Mouse (Mus musculus) lung, postnatal 4 days (tissue): ENCODE data around the gene Cplx3.
A peak's percentile ranks its signal among the peaks of the same experiment; 100 is the strongest.

Source experiments
- DNase-seq, 2 experiments: peaks; one replicate each; pipeline ENCODE4 v3.0.0; 2021

Cplx3 gene

DNA sequence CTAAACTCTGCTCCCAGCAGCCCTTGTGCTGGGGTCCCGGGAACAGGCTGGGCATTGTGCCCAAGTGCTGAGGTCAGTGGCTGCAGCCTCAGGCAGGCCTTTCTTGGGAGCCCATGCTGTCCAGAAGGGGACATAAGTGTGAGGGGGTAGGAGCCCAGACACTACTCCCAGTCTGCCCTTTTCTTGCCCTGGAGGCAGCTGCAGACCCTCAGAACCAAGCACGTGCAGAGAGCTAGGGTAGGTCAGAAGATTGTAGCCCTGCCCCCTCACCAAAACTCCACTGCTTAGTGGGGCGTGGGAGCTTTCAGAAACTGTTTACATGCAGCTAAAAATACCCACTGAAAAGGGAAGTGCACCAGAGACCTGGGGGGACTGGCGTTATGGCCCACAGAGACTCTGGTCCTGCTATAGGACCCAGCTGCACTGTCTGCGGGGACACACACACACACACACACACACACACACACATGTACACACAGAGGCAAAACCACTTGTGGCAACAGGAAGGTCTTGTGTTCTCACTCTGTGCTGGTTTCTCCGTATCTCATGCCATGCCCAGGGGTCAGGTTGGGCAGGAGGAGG lies 31.8 kb upstream of the Cplx3 start:
- DNase-seq, result peak; percentile 87 to 92

DNA sequence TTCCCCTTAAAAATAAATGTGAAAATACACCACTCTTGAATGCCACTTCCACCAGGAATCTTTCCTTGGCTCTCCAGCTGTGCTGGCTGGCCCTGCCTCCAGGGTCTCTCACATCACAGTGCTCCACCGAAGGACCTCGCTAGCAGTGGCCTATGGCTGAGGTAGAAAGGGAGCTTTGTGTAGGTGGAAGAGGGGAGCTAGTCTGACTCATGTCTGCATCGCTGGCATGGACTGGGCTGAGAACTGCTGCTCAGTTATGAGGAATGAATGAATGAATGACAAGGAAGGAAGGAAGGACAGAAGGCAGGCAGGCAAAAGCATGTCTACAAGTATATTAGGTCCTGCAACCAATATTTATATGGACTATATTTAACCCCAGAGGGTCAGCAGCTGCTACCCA lies 31.2 kb upstream of the Cplx3 start:
- DNase-seq, result no peak

DNA sequence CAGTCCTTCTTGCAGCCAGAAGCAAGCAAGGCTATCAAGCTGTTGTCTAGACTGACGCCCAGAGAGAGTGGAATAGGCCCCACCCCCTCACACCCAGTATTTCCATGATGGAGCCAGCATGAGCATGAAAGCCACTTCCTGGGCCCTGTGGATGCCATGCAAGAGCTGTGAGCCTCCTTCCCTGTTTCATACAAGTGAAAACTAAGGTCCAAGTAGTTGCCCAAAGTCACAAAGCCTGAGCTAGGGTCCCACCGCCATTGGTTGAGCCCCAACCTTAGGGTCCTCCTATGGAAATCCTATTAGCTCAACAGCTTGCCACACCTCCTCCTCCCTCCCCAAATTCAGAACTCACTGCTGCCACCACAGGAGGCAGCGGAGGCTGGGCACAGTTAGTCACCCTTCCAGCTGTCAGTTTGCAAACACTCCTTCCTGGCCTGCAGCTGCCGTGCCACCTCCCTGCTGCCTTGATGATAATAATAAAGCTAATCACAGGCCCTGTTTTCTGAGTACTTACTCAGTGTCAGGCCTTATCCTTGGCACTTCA lies 27.5 kb upstream of the Cplx3 start:
- no peak for DNase-seq

DNA sequence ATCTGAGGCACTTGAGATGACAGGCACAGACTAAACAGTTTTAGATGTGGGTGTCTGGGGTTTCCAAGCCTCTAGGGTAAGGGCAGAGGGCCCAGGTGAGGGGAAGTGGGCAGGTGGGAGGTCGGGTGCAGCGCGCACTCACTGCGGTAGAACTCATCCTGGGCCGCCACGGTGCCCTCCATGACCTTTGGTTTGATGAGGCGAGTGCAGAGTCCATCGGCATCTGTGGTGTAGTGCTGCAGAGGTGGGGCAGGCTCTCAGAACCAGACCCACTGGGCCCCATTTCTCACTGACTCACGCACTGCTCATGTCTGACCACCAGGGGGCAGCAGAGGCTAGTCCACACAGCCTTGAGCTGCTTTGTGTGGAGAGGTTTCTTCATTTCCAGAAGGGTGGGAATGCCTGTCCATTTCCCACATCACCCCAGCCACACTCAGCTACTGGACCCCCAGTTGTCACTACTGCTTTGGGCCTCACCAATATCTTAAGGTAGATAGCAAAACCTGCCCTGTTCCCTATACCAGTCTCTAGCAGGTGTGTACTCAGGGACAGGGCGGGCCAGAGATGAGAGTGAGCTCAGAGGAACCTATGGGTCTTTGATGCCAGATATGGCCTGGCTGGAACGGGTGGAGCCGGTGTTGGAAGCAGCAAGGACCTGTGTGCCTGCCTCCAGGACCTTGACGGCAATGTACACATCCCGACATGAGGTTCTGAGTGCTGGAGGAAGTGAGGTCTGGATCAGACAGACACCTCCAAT lies 23.2 kb upstream of the Cplx3 start:
- DNase-seq, result peak; percentile 80 to 90

DNA sequence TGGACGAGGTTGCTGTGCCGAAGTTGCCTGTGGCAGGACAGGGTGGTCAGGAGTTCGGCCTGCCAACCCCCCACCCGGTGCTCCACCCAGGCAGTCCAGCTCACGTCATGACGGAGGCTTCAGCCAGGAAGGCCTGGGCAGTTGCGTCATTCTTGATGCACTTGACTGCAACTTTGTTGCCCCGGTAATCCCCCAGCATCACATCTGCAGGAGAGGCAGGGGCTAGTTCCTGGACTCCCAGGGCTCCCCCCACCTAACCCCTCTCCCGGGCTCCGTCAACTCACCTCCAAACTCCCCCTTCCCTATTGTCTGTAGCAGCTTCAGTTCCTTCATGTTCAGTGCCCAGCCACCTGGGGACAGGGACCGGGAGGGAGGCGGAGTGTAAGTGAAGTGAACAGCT lies 22.6 kb upstream of the Cplx3 start:
- DNase-seq, result no peak

DNA sequence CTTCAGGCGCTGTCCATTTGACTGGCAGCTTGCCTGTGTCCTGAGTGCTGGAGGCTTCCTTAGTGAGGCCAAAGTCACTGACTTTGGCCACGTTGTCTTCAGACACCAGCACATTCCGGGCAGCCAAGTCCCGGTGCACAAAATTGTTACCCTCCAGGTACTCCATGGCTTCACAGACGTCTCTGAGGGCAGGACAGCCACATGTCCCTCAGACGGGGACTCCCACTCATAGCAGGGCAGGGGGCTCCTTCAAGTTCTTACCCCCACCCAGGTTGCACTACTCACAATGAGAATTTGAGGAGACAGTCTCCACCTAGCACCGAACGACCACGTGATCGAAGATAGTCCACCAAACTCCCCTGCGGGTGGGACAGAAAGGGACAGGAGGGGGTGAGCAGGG lies 21.8 kb upstream of the Cplx3 start:
- no peak for DNase-seq

DNA sequence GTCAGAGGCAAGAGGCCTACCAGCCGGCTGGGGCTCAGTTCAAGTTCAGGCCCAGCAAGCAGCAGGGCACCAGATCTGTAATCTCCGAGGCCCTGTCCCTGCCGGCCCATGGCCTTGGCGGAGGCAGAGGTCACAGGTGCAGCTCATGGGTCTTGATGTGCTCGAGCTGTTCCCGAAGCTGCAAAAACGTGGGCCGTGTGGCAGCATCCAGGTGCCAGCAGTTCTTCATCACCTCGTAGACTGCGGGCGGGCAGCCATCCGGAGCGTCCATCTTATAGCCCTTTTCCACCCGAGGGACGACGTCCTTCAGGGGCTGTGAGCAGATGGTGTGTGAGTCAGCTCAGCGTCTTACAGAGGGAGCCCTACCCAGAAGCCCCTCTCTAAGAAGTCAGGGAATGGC lies 21.1 kb upstream of the Cplx3 start:
- no peak for DNase-seq

DNA sequence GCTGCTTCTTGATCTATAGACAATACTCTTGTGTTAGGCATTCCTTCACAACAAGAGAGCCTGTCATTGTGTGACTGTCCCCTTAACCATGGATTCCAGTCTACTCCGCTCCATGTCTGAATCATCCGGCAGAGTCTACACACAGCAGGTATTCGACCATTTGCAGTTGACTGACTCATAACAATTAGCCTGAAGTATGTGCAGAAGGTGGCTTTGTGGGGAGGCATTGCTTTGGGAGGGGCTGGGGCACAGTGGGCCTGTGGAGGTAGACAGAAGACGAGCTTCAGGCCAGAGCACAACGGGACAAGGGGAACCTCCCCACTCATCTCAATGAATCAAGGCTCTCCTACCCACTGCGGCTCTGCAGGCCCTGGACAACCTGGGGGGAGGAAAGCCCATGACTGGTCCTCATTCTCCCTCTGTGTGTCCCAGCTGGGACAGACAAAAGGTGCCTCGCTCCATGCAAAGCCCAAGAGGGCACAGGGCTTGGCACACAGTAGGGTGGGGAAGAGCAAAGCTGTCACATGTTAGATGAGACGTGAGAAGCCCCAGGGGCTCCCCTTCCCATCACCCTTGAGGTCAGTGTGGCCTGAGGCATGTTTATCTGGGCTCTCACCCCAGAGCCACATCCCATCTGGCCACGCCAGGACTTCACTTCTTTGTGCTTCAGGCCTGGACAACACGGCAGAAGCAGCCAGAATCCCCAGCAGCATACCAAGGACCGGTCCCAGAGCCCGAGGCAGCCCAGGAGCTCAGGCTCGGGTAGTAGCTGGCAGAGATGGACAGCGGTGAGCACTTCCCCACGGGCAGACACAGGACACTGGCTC lies 19.8 kb upstream of the Cplx3 start:
- no peak for DNase-seq

DNA sequence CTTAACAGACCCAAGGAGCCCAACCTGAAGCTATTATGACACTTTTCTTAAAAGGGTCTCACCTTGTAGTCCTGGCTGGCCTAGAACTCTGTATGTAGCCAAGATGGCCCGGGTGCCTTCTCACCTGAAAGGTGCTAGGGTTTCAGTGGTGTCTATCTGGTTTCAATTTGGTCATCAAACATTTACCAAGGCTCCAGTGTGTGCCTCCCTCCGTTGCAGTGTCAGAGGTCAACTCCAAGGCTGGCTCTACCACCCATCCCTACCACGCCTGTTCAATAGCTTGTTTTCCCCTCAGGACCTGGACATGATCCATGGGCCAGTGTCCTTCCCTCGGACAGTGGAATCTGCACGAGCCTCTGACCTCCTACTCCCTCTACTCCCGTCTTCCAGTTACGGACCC lies 18.2 kb upstream of the Cplx3 start:
- DNase-seq, result no peak

DNA sequence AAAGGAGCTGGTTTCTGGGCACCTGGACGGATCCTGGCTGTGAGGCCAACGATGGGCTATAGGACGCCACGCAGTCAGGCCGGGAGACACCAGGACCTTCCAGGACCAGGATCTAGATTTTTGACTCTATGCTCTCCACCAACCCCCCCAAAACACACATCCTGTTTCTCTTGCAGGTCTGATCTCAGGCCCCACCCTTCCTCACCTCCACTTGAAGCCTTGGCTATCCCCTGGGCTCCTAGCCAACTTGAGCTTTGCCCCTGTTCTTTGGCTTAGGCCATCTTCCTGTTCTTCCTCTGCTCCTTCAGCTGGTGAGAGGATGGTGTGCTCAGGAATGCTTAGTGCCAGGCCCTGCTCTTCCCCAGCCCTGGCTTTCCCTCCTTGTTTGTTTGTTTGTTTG lies 14.6 kb upstream of the Cplx3 start, which contains the start of gene Lman1l:
Gene Lman1l, minus strand, starts transcription at position 101 of the 400 bp plus-strand sequence.
- no peak for DNase-seq

DNA sequence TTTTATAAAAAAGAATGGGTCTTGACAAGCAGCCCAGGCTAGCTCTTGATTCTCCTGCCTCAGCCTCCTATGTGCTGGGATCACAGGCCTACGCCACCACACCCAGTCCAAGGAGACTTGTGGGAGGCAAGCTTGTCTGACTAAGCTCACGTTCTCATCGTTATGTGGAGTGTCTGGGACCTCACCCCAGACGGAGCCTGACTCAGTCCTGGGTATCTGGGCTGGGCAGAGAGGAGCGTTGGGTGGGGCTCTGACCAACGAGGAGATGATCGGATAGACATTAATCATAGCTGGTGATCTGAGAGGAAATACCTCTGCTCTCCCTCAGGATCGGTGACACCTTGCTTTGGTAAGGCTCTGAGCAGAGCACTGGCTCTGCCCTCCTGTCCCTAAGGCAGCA lies 12.8 kb upstream of the Cplx3 start:
- no peak for DNase-seq

DNA sequence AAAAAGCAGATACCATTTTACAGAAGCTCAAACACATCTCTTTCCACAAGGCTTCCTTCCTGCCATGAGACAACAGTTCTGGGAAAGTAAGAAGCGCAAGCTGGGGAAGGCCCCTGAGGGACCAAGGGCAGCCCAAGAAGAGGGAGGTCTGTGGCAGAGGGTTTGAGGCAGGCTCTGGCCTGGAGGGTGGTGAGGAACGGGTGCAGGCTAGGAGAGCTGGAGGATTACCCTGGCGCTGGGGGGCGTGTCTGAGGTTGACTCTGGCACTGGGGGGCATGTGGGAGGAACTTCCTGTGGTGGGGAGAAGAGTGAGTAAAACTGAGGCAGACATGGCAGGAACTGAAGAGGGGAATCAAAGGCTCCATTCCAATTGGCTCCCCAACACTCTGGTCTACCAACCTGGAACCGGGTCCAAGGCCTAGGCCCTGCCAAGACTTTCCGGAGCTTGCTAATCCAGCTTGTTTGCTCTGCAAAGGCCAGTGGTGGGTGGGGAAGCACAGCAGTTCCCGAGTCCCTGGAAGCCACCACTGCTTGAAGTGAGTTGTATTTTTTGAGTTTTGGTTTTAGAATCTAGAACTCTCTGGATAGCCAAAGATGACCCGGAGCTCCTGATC lies 11.6 kb upstream of the Cplx3 start:
- DNase-seq, result no peak

DNA sequence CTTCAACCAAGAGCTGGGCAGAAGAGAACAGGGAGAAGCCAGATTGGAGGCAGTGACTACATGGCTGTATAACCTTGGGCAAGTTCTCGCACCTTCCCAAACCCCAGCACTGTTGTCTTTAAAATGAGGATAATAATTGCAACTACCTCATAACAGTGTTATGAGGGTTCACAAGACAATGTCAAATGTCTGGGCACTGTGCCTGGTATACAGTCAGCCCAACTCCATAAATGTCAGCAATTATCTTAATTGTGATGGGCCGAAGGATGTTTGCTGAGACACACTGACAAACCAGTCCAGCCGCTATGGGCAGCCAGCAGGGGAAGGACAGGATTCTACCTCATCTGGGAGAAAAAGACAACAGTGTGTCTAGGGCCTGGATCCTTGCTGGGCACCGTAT lies 8.7 kb upstream of the Cplx3 start:
- DNase-seq, result no peak

DNA sequence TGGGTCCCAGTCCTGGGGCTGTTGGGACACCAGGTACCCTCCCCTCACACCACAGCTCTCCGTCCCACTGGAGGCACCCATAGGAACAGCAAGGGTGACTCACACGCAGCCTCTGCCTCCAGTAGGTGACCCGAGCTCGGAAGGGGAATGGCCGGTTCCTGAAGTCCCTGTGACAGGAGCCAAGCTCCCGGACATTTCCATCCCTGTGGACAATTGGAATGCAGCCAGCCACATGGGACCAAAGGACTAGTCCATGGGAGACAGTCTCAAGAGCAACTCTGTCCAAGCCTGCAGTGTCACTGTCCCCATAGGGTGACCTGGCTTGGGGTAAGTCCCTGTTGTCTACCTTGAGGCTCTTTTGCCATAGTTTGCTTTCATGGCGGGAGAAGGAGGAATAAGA lies 7.9 kb upstream of the Cplx3 start:
- DNase-seq, result no peak

DNA sequence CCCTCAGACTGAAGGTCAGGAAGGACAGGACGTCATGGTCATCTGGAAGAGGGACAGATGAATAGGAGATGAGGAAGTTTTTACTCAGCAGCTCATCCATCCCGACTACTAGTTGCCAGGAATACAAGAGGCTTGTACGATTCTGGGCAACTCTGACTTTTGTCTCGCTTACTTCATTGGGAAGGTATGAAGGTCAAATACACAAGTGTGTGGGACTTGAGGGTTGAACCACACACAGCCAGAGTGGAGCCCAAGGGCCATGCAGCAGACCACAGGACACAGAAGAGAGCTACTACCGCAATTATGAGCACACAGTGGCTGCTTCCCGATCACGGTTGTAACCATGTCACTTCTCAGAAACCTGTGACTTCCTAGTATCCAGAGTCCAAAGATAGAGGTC lies 6.5 kb upstream of the Cplx3 start:
- no peak for DNase-seq

DNA sequence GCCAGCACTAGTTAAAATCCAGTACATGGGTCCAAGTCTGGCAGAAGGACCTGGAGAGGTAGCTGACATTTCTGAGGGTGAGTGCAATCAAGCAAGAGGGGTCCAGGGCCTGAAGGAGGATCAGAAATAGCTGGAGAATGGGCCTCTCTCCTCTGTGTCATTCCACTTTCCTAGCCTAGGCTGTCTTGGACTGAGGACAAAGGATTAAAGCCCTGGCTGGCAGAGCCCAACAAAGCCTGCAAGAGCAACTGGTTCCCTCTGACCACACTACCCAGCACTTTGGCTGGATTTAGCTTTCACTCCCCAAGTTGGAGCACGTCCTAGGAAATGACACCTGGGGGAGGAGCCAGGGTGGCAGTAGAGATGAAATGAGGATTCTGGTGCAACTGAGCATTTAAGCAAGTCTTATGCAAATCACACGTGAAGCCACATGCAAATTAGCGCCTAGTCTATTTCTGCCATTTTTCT lies 4.3 kb upstream of the Cplx3 start:
- no peak for DNase-seq

DNA sequence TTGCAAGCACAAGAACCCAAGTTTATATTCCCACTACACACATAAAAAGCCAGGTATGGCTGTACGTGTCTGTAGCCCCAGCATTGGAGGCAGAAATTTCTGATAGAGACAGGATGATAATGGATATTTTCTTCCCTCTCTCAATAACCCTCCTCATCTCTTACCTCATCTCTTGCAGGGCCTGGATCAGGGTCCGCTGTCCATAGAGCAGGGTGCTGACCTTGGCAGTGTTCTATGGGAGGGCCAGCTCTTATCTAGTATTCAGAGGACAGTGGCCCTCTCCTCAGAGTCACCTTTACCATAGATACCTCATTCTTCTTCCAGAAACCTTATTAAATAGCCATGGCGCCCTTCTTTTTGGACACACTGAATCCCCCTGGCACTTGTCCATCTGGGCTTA lies 3.7 kb upstream of the Cplx3 start:
- no peak for DNase-seq

DNA sequence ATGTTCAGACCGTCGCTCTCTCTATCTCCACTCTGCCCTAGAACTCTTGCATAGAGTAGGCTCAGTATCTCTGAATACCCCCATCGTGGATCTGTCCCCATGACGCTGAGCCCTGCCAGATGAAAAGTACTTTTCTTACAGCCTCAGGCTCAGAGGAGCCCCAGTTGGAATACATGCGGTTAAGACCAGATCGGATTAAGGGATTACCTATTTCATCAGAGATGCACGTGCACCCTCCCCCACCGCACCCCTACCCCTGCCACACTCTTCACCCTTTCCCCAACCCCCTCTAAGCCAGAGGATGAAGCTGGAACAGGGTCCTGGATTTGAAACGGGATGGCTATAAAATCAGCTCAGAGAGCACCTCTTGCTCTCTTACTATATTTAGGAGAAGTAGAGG lies 578 bp downstream of the Cplx3 start:
- no peak for DNase-seq

DNA sequence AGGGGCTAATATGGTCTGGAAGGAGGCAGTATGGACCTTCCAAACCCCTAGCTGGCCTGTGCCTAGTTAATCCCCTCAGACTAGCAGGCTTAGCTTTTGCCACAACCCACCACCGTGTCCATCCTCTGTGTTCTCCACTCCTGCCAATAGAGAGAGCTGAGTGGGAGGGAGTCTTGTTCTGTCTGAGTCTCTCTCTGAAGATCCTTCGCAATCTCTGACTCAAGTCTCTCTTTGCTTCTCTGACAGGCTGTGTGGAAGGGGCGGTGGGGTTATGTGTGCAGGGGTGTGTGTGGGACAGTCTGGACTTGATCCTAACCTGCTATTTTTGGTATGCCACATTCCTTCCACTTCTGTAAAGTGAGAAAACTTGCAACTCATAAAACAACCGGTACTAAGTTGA lies 1.2 kb downstream of the Cplx3 start:
- DNase-seq, result no peak

DNA sequence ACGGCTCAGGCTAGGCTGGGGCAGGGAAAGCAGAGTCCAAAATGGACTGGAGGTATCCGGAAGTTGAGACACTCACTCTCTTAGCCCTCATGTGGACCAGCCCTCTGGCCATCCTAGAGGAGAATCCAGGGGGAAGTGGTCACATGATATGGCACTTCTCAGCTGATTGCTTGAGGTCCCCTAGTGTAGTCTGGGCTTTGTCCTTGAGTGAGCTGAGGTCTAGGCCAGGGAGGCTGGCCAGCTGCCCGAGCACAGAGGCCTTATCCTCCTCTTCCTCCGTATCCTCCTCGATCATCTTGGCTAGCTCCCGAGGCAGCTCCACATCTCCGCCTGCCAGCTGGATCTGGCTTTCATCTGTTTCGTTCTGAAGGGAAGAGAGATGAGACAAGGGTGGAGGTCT lies 4.0 kb downstream of the Cplx3 start:
- no peak for DNase-seq

DNA sequence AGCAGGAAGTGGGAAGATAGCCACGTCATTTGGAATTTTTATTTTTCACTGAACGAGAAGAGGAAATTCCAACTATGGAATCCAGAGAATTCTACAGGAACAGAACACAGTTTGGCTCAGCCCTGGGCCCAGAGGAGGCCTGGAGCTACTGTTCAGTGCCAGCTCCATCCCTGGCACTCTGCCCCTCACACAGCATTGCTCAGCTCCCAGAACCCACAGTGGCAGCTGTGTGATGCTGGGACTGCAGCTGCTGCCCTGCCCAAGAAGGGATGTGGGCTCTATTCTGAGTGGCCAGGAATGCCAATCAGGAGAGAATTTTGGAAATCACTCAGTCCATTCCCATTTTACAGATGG lies 4.8 kb downstream of the Cplx3 start:
- peak in 1 of 2 experiments; percentile 49 for DNase-seq

DNA sequence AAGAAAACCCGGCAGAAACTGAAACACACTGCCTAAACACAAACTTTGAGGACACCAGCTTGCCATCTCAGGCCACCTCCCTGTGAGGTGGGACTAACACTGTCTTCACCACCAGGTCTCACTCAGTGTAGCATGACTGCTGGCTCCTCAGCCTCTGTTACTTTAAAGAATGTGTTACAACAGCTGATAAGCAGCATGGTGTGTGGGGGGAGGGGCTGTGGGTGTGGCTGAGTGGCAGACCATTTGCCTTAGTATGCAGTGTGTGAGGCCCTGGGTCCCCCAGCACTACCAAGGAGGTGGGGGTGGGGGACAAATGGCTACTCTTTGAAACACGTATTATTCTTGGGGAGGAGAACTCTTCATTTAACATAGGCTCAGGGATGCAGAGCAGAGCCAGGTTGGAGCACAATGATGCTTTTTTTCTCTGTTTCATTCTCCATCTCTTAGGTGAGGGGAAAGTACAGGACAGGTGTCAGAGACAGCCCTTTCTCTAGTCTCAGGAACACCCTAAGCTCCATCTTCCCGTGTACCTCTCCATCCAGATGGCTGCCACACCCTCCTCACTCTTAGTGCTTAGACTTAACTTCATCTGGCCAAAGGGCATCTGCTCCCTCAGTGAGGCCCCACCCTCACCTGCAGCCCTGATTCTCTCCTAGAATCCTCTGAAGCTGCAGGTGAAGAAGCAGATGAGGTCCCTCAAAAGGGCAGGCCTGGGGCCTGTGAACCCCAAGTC lies 5.3 kb downstream of the Cplx3 start:
- DNase-seq, result peak; percentile 39 to 63
